Mouse (Mus musculus) myocyte (in vitro differentiated cells): ENCODE measurements around the gene Tbc1d16.

ENCODE experiments used
- MYOG ChIP-seq, 3 experiments: IDR thresholded peaks; one replicate each; pipeline ENCODE4 v1.6.1; 2011; ENCODE audit warnings: control low read depth in 2 of 3, low read depth in 2 of 3, mild to moderate bottlenecking in 2 of 3; ENCODE audit not compliant: insufficient read length in 2 of 3, control insufficient read depth in 1 of 3, insufficient read depth in 1 of 3
- POLR2A ChIP-seq: IDR thresholded peaks from one replicate; pipeline ENCODE4 v1.6.1; 2011; ENCODE audit warnings: low read depth, mild to moderate bottlenecking, control low read depth, moderate library complexity; ENCODE audit not compliant: insufficient read length
- SRF ChIP-seq: IDR thresholded peaks from one replicate; pipeline ENCODE4 v1.6.1; 2011; ENCODE audit warnings: low read depth; ENCODE audit not compliant: control insufficient read depth, insufficient read length
- TCF3 ChIP-seq: IDR thresholded peaks from one replicate; pipeline ENCODE4 v1.6.1; 2011; ENCODE audit warnings: low read depth, control low read depth; ENCODE audit not compliant: insufficient read length

DNA sequence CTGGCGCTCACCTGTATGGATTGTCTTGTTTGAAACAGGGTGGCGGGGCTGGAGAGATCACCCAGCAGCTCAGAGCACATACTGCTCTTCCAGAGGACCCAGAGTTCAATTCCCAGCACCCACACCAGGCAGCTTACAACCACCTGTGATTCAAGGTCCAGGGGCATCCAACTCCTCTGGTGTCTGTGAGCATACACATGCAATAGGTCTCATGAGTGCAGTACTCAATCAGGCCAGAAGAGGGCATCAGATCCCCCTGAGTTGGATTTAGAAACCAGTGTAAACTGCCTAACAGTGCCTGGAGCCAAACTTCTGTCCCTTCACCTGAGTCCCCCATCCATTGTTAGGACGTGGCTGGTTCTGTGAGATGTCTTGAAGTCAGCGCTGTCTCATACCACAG is 7.3 kb upstream of the Tbc1d16 start:
- no peak for TF ChIP-seq TCF3
- TF ChIP-seq POLR2A: no peak
- no peak for TF ChIP-seq SRF
- no peak for TF ChIP-seq MYOG (IDR thresholded peaks at IDR 0.05; ENCODE audit: control insufficient read depth in 1 of 3, insufficient read depth in 1 of 3, insufficient read length in 2 of 3, low read depth in 2 of 3)
